Mouse (Mus musculus) bone marrow, adult 2 months (tissue): ENCODE data around the gene Cped1.

Experiments
- CTCF ChIP-seq: fragments of 200-500 bp; IDR thresholded peaks from 2 replicates; pipeline ENCODE4 v1.5.1; 2011; ENCODE audit warnings: low read length, control low read depth; ENCODE audit not compliant: control insufficient read depth, insufficient read depth
- POLR2A ChIP-seq: fragments of 200-500 bp; IDR thresholded peaks from 2 replicates; pipeline ENCODE4 v1.6.1; 2011; ENCODE audit warnings: low read depth, mild to moderate bottlenecking, control low read depth, low read length, borderline replicate concordance; ENCODE audit not compliant: control insufficient read depth

DNA sequence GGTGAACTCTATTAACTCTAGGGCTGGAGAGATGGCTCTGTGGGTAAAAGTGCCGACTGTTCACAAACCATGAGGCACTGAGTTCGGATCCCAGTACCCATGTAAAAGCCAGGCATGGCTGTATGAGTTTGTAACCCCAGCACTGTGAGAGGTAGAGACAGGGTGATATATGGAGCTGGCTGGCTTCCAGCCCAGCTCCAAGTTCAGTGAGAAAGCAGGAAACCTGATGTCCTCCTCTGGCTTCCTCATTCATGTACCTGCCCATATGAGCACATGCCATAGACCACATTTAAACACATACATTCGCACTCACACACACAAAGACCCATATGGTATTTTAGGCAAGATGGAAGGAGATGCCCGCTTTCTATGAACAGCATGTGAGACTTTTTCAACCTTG, 296.7 kb downstream of the Cped1 start:
- TF ChIP-seq POLR2A (no peak), CTCF (no peak)
